Mouse (Mus musculus) fibroblast of lung, adult 2 months (primary cell): ENCODE data around the gene Trak1.

Experiments used
- DNase-seq: peaks from one replicate; pipeline ENCODE4 v3.0.0-alpha.2; 2011; ENCODE audit warnings: low read depth

Trak1 gene

GRCm38 (mm10) chr9:121297171-121298064 lies at the start of gene Trak1:
TSS of gene Trak1 (plus strand) at chr9:121297502.
- DNase-seq: no peak

- peak; percentile 54 for DNase-seq
Observed at GRCm38 (mm10) chr9:121247956-121248775, 49.1 kb upstream of the Trak1 start.

- no peak for DNase-seq
Observed at GRCm38 (mm10) chr9:121249805-121250204, 47.5 kb upstream of the Trak1 start.

GRCm38 (mm10) chr9:121250854-121251253 lies 46.4 kb upstream of the Trak1 start:
- DNase-seq: no peak

GRCm38 (mm10) chr9:121253983-121254382 lies 43.3 kb upstream of the Trak1 start:
- peak; percentile 85 for DNase-seq

- no peak for DNase-seq
Observed at GRCm38 (mm10) chr9:121254761-121255160, 42.5 kb upstream of the Trak1 start.

GRCm38 (mm10) chr9:121257106-121257505 lies 40.2 kb upstream of the Trak1 start:
- DNase-seq: no peak

GRCm38 (mm10) chr9:121265307-121265706 lies 32.0 kb upstream of the Trak1 start:
- DNase-seq: no peak

- no peak for DNase-seq
Observed at GRCm38 (mm10) chr9:121271149-121271548, 26.2 kb upstream of the Trak1 start.

GRCm38 (mm10) chr9:121271561-121271960 lies 25.7 kb upstream of the Trak1 start:
- DNase-seq: no peak

GRCm38 (mm10) chr9:121276745-121277117 lies 20.6 kb upstream of the Trak1 start:
- no peak for DNase-seq

- peak; percentile 87 for DNase-seq
Observed at GRCm38 (mm10) chr9:121277118-121278060, 19.9 kb upstream of the Trak1 start, which contains the start of gene Ulk4. TSS of gene Ulk4 (minus strand) at chr9:121277197.

GRCm38 (mm10) chr9:121279216-121279615 lies 18.1 kb upstream of the Trak1 start:
- no peak for DNase-seq

GRCm38 (mm10) chr9:121281891-121282290 lies 15.4 kb upstream of the Trak1 start:
- DNase-seq: no peak

GRCm38 (mm10) chr9:121283620-121284185 lies 13.6 kb upstream of the Trak1 start:
- DNase-seq: no peak

- DNase-seq: no peak
Observed at GRCm38 (mm10) chr9:121284422-121284821, 12.9 kb upstream of the Trak1 start.

- peak; percentile 61 for DNase-seq
Observed at GRCm38 (mm10) chr9:121285341-121286324, 11.7 kb upstream of the Trak1 start.

GRCm38 (mm10) chr9:121286325-121286901 lies 10.9 kb upstream of the Trak1 start:
- no peak for DNase-seq

- no peak for DNase-seq
Observed at GRCm38 (mm10) chr9:121291275-121291674, 6.0 kb upstream of the Trak1 start.

GRCm38 (mm10) chr9:121293187-121293586 lies 4.1 kb upstream of the Trak1 start:
- no peak for DNase-seq
